Mouse (Mus musculus) liver, embryonic 12.5 days (tissue): Measurements from ENCODE around the gene Fbl. TPM values are rescaled to one million over a fixed set of nuclear protein-coding genes. Genes with fewer than 3 reads are reported as not detected.
"Not testable (repeated sequence)": the region's sequence is repeated elsewhere in the genome, so short reads cannot be mapped to it uniquely, and the experiment has no call there.

Source experiments
- ATAC-seq: fragments of 200-750 bp; cut with Nextera tagmentation; 2 replicates; pipeline ENCODE4 v1.8.0; 2017; ENCODE audit warnings: moderate number of reproducible peaks, mild to moderate bottlenecking, moderate library complexity
- H3K27ac ChIP-seq: fragments of 300-500 bp; sonication (generic); 2 replicates; pipeline ENCODE4 v1.5.1; 2016; ENCODE audit warnings: mild to moderate bottlenecking
- H3K27me3 ChIP-seq: fragments of 300-500 bp; sonication (generic); replicated peaks from 2 replicates; pipeline ENCODE4 v1.6.1; 2016; ENCODE audit warnings: mild to moderate bottlenecking, moderate library complexity
- H3K36me3 ChIP-seq: fragments of 300-500 bp; sonication (generic); 2 replicates; pipeline ENCODE4 v1.6.1; 2016; ENCODE audit warnings: mild to moderate bottlenecking, moderate library complexity
- H3K4me1 ChIP-seq: fragments of 300-500 bp; sonication (generic); 2 replicates; pipeline ENCODE4 v1.6.1; 2016
- H3K4me2 ChIP-seq: fragments of 300-500 bp; sonication (generic); 2 replicates; pipeline ENCODE4 v1.6.1; 2016; ENCODE audit warnings: mild to moderate bottlenecking, moderate library complexity
- H3K4me3 ChIP-seq: fragments of 300-500 bp; sonication (generic); 2 replicates; pipeline ENCODE4 v1.5.1; 2016; ENCODE audit warnings: mild to moderate bottlenecking, moderate library complexity
- H3K9ac ChIP-seq: fragments of 300-500 bp; sonication (generic); 2 replicates; pipeline ENCODE4 v1.6.1; 2016; ENCODE audit warnings: mild to moderate bottlenecking, moderate library complexity
- H3K9me3 ChIP-seq: fragments of 300-500 bp; sonication (generic); replicated peaks from 2 replicates; pipeline ENCODE4 v1.6.1; 2016; ENCODE audit warnings: mild to moderate bottlenecking, moderate library complexity
- WGBS: fragments of 180-500 bp; shearing (Covaris S2); methylation state at CpG from one replicate; pipeline ENCODE4 v1.1.7; 2016; ENCODE audit not compliant: insufficient replicate concordance; 5-methylcytosine and 5-hydroxymethylcytosine counted together
- polyA plus RNA-seq: library from polyadenylated mRNA; unstranded; fragments of >200 nt; fragmentation: Nextera tagmentation; extraction: Ambion mirVana; gene quantifications from 2 replicates; pipeline ENCODE4 v1.2.1, GENCODE M21; 2016

Fbl gene
- polyA plus RNA-seq, 1 experiment from 2014 or later = 152 TPM

GRCm38 (mm10) chr7:28196528-28196927 is 27.0 kb downstream of the Fbl start:
- Histone ChIP-seq H3K4me2 (no peak overlapping the region), H3K4me3 (no peak overlapping the region), H3K27me3 (no peaks in the 10 kb centered on the region), H3K27ac (no peak overlapping the region), H3K9ac (no peak overlapping the region), H3K9me3 (no peaks in the 10 kb centered on the region), H3K36me3 (peaks cover 27% of the 10 kb centered on the region), H3K4me1 (no peaks in the 10 kb centered on the region)
- no peak for ATAC-seq
- 78% methylated on average over 14 of the region's 14 CpGs for WGBS

GRCm38 (mm10) chr7:28199054-28199453 is 29.5 kb downstream of the Fbl start:
- Histone ChIP-seq H3K4me1 (no peaks in the 10 kb centered on the region), H3K9ac (no peak overlapping the region), H3K9me3 (no peaks in the 10 kb centered on the region), H3K27ac (no peak overlapping the region), H3K36me3 (peaks cover 9% of the 10 kb centered on the region), H3K4me2 (no peak overlapping the region), H3K27me3 (no peaks in the 10 kb centered on the region), H3K4me3 (no peak overlapping the region)
- 55% methylated on average over 4 of the region's 4 CpGs for WGBS
- no peak for ATAC-seq

- no peak overlapping the region for H3K4me3 ChIP-seq
- no peaks in the 10 kb centered on the region for H3K27me3 ChIP-seq
- H3K4me2 ChIP-seq = no peak overlapping the region
- 48% methylated on average over 19 of the region's 19 CpGs for WGBS
- no peaks in the 10 kb centered on the region for H3K9me3 ChIP-seq
- H3K36me3 ChIP-seq = no peaks in the 10 kb centered on the region
- 0 out of 2 replicates have a peak, but pooled peaks cover 2% of the 10 kb centered on the region for H3K4me1 ChIP-seq
- no peak overlapping the region for H3K9ac ChIP-seq
- H3K27ac ChIP-seq = peak overlapping the region; percentile 41; the same call in 1 of the 2 replicates
- ATAC-seq = peak; percentile 60; the same call in 1 of the 2 replicates
Measured at GRCm38 (mm10) chr7:28203207-28204108, 33.9 kb downstream of the Fbl start.

- H3K4me3 ChIP-seq = no peak overlapping the region
- no peaks in the 10 kb centered on the region for H3K27me3 ChIP-seq
- no peak overlapping the region for H3K27ac ChIP-seq
- ATAC-seq = no peak
- no peak overlapping the region for H3K4me2 ChIP-seq
- H3K9me3 ChIP-seq = no peaks in the 10 kb centered on the region
- 54% methylated on average over 4 of the region's 4 CpGs for WGBS
- H3K4me1 ChIP-seq = 0 out of 2 replicates have a peak, but pooled peaks cover 9% of the 10 kb centered on the region
- no peak overlapping the region for H3K9ac ChIP-seq
- no peaks in the 10 kb centered on the region for H3K36me3 ChIP-seq
Measured at GRCm38 (mm10) chr7:28206044-28206600, 36.6 kb downstream of the Fbl start.

- no peak overlapping the region for H3K27ac ChIP-seq
- H3K9ac ChIP-seq = no peak overlapping the region
- no peaks in the 10 kb centered on the region for H3K9me3 ChIP-seq
- 0 out of 2 replicates have a peak, but pooled peaks cover 9% of the 10 kb centered on the region for H3K4me1 ChIP-seq
- peak overlapping the region; percentile 53 for H3K4me2 ChIP-seq
- no peaks in the 10 kb centered on the region for H3K27me3 ChIP-seq
- peak overlapping the region; percentile 17 for H3K4me3 ChIP-seq
- no peak for ATAC-seq
- no peaks in the 10 kb centered on the region for H3K36me3 ChIP-seq
- WGBS = 23% methylated on average over 12 of the region's 12 CpGs
Measured at GRCm38 (mm10) chr7:28208396-28208987, 39.0 kb downstream of the Fbl start.

GRCm38 (mm10) chr7:28208988-28209508 is 39.5 kb downstream of the Fbl start:
- Histone ChIP-seq H3K36me3 (no peaks in the 10 kb centered on the region), H3K4me1 (0 out of 2 replicates have a peak, but pooled peaks cover 9% of the 10 kb centered on the region), H3K9me3 (no peaks in the 10 kb centered on the region), H3K4me2 (peak overlapping the region; percentile 53), H3K27me3 (no peaks in the 10 kb centered on the region), H3K4me3 (peak overlapping the region; percentile 17), H3K27ac (no peak overlapping the region), H3K9ac (no peak overlapping the region)
- WGBS = 32% methylated on average over 19 of the region's 19 CpGs
- ATAC-seq = no peak

GRCm38 (mm10) chr7:28210731-28211130 is 41.2 kb downstream of the Fbl start:
- no peak overlapping the region for H3K4me3 ChIP-seq
- no peak overlapping the region for H3K4me2 ChIP-seq
- H3K9me3 ChIP-seq = no peaks in the 10 kb centered on the region
- H3K27me3 ChIP-seq = no peaks in the 10 kb centered on the region
- H3K36me3 ChIP-seq = no peaks in the 10 kb centered on the region
- H3K4me1 ChIP-seq = 0 out of 2 replicates have a peak, but pooled peaks cover 9% of the 10 kb centered on the region
- WGBS = 36% methylated on average over 5 of the region's 5 CpGs
- no peak for ATAC-seq
- no peak overlapping the region for H3K9ac ChIP-seq
- H3K27ac ChIP-seq = no peak overlapping the region

- Histone ChIP-seq H3K27ac (no peak overlapping the region), H3K36me3 (no peaks in the 10 kb centered on the region), H3K9ac (no peak overlapping the region), H3K9me3 (peaks cover 4% of the 10 kb centered on the region; the same call in 1 of the 2 replicates), H3K4me1 (no peaks in the 10 kb centered on the region), H3K4me2 (no peak overlapping the region), H3K4me3 (no peak overlapping the region), H3K27me3 (no peaks in the 10 kb centered on the region)
- 21% methylated on average over 7 of the region's 10 CpGs for WGBS
- ATAC-seq = no peak
Measured at GRCm38 (mm10) chr7:28214142-28214541, 44.6 kb downstream of the Fbl start.

GRCm38 (mm10) chr7:28215950-28216349 is 46.4 kb downstream of the Fbl start:
- not testable (repeated sequence) for H3K4me1 ChIP-seq, H3K27me3 ChIP-seq, H3K27ac ChIP-seq, H3K4me3 ChIP-seq, H3K9ac ChIP-seq, H3K9me3 ChIP-seq, H3K36me3 ChIP-seq, ATAC-seq, H3K4me2 ChIP-seq
- 64% methylated on average over 2 of the region's 2 CpGs for WGBS

GRCm38 (mm10) chr7:28217811-28218210 is 48.3 kb downstream of the Fbl start:
- H3K9ac ChIP-seq, H3K27ac ChIP-seq, H3K9me3 ChIP-seq, H3K4me2 ChIP-seq, H3K4me3 ChIP-seq, ATAC-seq, H3K36me3 ChIP-seq, H3K4me1 ChIP-seq, H3K27me3 ChIP-seq: not testable (repeated sequence)
- WGBS = 76% methylated on average over 10 of the region's 13 CpGs

- ATAC-seq, H3K4me2 ChIP-seq, H3K27ac ChIP-seq, H3K27me3 ChIP-seq, H3K4me3 ChIP-seq, H3K9me3 ChIP-seq, H3K4me1 ChIP-seq, H3K36me3 ChIP-seq, H3K9ac ChIP-seq: not testable (repeated sequence)
- WGBS = 66% methylated on average over 20 of the region's 20 CpGs
Measured at GRCm38 (mm10) chr7:28218951-28219740, 49.6 kb downstream of the Fbl start.
